Mouse (Mus musculus): Measurements from ENCODE around the gene Kdm6b. TPM values are rescaled to one million over a fixed set of nuclear protein-coding genes. Genes with fewer than 3 reads are reported as not detected.

Kdm6b gene
- total RNA-seq, 2 experiments from 2014 or later = 51.2 to 59.4 TPM

DNA sequence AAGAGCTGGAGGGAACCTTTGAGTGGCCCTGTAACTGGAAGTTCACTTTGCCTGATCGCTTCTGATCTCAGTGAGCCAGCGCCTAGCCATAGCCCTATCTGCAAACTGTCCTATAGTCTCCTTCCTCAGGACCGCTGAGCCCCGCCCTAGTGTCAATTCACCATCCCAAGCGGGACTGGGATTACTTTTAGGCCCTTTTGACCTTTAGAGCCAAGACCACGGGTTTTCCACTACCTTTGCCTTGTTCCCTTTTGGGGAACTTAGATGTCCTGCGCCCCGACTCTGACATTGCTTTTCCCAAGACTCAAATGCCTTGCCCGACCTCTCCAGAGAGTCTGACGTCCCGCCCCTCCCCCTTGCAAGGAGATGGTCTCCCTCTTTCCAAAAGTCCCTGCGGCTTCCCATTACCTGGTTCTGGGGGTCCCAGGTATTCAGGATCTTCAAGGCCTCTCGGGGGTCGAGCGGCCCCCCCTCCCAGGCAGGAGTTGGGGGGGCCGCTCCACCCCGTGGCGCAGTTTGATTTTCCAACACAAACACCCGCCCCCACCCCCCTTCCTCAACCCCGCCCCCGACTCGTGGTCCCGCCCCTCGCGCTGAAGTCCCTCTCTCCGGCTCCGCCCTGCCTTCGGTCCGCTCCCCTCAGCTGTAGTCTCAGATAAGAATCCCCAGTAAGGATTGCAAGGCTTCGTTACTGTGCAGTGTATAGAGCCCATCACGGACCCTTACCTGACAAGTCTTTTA lies 6.5 kb upstream of the Kdm6b start:
- no peak for DNase-seq (ENCODE audit: low spot score in 2 of 2)

DNA sequence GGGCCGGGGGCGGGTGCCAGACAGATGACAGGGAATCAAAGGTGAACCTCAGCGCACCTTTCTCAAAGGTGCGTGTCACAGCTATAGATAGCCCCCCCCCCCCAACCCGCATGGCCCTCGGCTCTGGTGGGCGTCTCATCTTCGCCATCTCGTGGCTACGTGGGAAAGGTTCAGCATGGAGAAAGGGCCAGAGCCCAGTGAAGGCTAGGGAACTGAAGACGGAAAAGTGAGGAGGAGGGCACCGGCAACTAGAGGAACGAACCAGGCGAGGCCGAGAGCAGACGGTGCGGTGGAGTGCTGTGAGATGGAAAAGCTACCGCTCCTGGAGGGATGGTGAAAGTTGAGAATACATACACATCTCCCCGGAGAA lies 6.0 kb upstream of the Kdm6b start:
- DNase-seq (ENCODE audit: low spot score in 2 of 2) = peak in 1 of 2 experiments; percentile 46

DNA sequence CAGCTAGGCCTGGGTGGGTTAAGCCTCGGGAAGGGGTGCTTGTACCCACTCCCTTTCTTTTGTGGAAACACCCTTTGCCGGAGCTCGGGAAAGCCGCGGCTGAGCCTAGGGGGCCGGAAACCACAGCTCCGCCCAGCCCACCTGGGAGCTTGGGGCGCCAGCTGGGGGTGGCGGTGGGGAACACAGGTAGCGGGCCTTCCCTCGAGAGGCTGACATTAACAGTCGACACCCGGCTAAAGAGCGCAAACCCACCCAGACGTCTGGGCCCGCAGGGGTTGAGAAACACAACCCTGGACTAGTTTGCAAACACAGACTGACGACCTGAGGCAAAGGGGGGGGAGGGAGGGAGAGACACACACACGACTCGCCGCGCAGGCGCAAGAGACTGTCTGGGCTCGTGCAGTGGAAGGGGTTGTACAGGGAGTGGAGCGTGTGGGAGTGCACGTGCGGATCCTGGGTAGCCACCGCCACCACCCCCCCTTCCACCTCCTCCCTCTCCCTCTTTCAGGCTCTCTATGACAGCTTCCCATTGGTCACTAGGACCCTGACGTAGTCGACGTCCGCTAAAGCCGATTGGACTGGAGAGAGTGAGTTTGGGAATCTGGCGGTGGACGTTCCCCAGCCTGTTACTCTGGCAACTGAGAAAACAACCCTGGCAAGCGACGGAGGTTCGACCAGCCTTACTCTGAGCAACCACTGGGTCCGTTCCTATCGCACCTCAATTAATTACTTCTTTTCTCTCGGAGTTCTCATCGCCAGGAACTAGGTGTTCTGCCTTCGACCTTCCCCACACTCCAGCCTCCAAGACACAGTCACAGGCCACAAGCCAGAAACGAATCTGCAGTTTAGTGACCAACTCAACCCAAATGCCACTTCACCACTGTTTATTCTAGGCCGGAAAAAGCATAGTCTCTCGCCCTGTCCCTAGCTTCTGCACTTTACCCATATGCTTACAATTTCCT lies 5.3 kb upstream of the Kdm6b start:
- peak; percentile 83 to 88 for DNase-seq (ENCODE audit: low spot score in 2 of 2)

DNA sequence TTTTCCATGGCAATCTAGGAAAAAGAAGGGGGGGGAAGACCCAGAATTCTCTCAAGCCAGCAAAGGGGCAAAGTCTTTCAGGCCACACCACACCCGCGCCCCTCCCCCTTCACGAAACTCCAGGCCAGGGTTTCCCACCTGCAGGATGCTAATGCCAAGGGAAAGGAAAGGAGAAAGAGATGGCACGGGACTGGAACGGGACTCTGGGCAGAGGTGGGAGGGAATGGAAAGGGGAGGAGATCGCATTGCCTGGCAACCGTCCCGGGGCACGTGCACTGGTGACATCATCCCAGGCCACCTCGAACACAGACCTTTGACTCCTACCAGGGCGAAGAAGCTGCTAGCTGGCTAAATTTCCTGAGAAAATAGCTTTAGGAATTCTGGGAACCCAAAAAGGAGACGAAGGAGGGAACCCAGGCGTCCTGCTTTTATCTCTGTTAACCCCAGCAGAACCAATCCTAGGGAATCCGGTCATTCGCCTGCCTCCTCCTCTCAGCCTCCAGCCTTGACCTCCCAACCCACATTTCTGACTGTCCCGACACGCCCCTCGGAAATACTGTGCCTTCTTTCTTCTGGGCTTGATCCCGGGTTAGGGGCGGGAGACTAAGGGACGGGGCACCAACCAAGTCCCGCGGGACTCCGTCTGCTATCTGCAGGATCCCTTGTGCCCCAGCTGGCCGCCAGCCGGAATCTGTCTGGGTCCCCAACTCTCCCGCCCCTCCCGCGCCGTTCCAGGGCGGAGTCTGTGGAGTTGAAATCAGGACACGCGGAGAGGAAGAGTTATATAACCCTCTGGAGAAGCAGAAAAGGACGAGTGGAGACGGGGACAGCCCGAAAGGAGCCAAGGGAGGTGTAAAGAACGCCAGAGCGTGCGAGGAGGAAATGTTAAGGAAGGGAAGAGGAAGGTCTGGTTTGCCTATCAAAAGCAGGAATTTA lies 4.2 kb upstream of the Kdm6b start:
- peak; percentile 97 to 98 for DNase-seq (ENCODE audit: low spot score in 2 of 2)

DNA sequence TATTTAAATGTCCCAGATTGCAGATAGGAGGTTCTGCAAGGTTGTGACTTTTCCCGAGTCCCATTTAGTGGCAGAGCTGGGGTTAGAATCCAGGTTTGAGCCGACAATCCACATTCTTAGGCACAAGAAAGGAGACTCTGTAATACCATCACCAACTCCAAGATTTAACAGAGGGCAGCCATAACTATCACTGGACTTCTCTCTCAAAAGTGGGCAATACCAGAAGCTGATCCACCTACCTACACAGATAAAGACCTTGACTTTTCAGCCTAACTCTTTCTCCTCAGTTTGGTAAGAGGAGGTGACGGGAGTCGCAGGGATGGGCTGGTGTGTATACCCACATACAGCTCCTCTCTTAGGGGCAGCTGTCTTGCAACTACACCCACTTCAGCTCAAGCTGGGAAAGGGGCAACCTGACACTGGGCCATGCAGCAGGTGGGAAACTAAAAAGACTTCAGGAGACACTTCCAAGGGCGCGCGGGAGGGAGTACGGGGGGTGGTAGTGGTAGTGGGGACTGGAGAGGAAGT lies 3.5 kb upstream of the Kdm6b start:
- DNase-seq (ENCODE audit: low spot score in 2 of 2) = peak in 1 of 2 experiments; percentile 41

DNA sequence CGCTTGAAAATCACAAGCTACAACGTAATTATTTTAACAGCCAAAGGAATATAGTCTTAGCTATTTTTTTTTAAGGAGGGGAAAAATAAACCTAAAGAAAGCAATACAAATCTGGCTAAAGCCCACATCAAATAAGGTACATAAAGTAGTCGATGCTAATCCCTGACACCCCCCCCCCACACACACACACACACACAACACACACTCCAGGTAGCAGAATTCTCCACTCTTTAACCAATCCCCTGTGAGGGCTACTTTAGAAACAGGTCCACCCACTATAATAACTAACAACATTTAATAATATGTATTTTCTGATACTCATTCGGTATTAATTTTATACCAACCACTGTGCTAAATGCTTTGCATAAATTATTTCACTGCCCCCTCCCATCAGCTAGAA lies 3.0 kb upstream of the Kdm6b start:
- DNase-seq (ENCODE audit: low spot score in 2 of 2) = no peak

DNA sequence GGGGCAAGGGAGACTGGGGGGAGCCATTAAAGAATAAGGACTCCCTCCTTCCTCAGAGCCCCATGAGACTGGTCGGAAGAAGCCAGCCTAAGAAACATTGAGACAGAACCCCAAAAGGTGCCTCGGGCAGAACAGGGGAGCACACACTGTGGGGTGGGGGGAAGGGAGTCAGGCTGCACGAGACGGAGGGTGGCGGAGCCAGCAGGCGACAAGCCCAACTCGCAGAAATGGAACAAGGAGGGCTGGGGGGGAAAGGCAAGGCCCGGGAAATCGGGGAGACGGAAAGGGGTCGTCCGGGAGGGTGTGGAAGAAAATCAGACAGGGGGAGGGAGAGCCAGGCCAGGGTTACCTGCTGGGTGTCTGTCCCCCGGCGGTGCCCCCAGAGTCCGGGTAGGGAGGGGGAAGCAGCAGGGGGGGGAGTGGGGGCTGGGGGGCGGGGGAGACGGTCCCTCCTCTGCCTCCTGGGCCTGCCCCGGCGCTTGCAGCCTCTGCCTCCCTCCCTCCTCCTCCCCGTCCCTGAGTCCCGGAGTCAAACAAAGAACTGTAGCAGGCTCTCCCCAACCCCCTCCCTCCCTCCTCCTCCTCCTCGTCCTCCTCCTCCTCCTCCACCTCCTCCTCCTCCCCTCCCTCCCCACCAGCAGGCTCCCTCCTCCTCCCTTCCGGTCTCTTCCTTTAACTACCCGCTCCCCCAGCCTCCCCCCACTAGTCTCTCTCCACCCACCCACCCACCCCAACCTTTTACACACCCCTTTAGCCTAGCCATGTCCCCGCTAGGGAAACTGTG lies 2.4 kb upstream of the Kdm6b start:
- peak in 1 of 2 experiments; percentile 66 for DNase-seq (ENCODE audit: low spot score in 2 of 2)

DNA sequence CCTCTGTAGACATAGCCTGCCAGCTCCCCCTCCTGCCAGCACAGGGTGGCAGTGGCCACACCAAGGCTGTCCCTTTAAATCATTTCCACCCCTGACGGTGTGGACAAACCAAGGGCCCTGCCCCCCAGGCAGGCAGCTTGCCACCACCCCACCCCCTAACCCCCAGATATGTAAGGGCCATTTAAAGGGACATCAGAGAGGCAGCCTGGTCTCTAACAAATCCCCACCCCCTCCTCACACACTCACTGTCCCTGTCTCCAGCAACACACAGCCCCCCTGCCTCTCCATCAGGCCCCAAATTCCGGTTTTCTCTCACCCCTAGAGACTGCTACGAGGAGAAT lies 1.8 kb upstream of the Kdm6b start:
- peak in 1 of 2 experiments; percentile 68 for DNase-seq (ENCODE audit: low spot score in 2 of 2)

DNA sequence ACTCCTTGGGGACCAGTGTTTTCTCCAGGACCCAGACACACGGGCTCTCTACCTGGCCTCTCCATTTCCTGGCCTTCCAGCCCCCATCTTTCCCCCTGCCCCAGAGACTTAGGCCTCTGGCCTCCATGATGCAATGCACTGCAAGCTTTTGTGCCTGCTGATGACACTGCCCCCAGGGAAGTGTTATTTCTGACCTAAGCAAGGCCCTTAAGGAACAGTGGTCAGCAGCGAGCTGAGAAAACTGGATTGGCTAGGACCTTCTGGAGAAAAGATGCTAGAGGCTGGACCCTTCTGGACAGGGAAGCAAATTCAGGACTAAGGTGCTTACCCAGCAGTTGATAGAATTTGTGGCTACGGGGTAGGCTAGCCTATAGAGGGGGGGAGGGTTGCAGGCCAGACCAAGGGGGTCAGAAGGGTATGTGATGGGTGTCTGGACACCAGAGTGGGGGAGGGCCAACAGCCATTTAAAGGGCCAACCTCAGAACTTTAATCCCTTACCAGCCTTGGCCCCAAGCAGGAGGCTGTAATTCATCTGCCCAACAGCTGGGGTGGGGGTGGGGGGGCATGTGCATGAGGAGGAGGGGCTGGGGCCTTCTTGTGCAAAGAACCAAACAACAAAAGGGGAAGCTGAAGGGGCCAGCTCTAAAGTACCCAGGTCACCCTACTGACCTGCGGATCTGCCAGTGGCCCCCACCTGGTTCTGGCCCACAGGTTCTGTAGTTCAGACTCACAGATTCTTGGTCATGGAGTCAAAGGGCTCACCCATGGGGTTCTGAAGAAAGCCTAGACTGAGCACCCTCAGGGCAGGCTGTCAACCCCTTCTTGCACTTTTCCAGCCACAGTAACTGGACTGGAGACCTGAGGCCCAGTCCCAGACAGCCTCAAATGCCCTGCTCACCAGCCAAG lies 1.2 kb upstream of the Kdm6b start:
- DNase-seq (ENCODE audit: low spot score in 2 of 2) = no peak

DNA sequence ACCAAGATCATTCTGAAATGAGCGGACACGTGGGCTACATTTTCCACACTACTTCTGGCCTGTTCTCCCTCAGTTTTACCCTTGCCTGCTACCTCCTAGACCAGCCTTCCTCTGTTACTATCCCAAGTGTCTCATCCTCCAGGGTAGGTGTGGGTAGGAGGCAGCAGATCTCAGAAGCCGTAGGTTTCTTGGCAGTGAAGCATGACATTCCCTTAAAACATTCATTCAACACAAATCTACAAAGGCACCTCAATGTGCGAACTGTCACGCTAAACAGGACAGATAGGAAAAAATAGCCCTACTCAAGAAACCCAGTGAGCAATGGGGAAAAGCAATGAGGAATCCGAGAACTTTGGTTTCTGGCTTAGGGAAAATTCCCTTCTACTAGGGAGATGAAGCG lies 927 bp downstream of the Kdm6b start:
- no peak for DNase-seq (ENCODE audit: low spot score in 2 of 2)

DNA sequence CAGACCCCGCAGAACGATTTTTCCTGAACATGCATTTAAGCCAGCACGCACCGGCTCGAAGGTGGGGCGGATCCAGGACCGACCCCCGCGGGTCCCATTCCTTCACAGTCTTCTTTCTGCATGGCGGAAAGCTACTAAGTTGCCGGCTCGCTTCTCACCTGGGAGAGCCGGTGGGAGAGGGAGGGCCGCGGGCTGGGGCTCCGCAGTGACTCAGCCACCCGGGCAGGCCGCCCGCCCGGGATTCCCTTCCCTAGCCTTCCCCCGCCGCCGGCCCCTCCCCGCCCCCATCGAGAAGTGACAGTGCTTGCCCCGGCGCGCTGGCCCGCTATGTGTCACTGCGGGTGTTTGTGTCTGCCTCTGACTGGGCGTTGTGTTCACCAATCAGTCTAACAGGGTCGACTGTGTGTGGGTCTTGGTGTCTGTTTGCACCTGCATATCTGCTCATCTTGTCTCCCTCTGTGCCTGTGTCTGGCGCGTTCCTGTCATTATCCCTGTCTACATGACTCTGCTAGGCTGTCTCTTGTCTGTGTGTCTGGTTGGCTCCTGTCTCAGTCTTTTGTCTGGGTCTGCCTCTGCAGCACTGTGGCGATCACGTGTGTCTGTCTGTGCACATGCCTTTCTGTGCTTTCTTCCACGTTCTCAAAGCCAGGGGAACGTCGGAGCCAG lies 1.8 kb downstream of the Kdm6b start:
- peak; percentile 67 to 82 for DNase-seq (ENCODE audit: low spot score in 2 of 2)

DNA sequence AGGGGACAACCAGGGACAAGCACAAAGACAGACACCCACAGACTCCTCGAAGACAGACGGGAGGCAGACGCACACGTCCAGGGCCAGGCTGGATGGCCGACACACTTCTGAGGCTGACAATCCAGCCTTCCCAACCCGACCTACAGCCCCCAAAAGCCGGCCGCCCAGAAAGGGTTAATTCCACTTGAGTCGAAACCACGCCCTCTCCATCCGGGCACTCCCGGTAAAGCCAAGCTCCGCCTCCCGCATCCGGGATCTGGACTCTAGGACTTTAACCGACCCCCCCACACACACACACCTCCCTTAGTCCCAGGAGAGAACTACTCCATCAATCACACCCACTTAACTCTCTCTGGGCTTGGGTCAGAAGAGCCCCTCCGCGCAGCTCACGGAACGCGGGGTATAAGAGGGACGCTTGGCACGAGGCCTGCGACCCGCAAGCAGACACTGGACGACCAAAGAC lies 2.4 kb downstream of the Kdm6b start:
- peak; percentile 92 to 98 for DNase-seq (ENCODE audit: low spot score in 2 of 2)

DNA sequence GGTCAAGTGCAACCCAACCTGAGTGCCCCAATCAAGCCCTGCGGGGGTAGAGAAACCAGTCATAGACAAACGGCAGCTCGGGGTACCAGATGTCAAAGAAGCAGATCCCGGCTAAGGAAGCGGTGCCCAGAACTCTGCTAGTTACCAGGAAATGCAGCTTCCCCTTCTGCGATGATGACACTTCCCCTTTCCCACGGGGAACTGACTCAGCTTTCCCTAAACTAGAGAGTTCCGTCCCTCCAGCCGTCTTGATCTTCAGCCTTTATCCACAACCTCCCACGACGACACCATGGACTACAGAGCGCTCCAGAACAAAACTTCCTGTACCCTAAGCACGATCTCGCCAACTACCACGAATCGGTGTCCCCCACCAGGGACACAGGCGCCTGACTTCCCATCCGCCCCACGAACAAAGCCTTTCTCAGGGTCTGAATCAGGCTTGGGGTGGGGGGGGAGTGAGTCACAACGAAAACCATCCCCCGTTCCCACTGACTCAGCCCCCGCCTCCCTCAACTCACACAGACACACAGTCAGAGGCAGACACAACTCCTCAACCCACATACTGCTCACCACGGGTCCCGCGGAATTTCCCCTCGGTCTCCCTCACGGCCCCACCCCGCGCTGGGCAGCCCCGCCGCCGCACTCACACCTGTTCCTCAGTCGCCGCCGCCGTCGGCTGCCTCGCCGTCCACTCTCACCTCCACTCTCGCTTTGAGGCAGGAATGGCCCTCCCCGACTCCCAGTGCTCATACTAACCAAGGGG lies 3.0 kb downstream of the Kdm6b start:
- DNase-seq (ENCODE audit: low spot score in 2 of 2) = peak; percentile 51 to 66

DNA sequence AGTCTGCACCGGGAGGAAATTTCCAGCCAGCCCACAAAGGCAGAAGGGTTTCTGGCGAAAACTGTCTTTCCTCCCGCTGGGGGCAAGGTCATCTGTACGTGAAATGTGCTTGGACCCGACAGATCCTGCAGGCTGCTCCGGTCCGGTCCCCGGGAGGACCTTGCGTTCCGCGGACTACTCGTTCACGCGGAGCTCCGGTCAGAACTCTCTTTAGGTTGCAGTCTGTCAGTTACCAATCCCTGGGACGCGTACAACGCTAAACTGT lies 3.5 kb downstream of the Kdm6b start:
- DNase-seq (ENCODE audit: low spot score in 2 of 2) = no peak

DNA sequence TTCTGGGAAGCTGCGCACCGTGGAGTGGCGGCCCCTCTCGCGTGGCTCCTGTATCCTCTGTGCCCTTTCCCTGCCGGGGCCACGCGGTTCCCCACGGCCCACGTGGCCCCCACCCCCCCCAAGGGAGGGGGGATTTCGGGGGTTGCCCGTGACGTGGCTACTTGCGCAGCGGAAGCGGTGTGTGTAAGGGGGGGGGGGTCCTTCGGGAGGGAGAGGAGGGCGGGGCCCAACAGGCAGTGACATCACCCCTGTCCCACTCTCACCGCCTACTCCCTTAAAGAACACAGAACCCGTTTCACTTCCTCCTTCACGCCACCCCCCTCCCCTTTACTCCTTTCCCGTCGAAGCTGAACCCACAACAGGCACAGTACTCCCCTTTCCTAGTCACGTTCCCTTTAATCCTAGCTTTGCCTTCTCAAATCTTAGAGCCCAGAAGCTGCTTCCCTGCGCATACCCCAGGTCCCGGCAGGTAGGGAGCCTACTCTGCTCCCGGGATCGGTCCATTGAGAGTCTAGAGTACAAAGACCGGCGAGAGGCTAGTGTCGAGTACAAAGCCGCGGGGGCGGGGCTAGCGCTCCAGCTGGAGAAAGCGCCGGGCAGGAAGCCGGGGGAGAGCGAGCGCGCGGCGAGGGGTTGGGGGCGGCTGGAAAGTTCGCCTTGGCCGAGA lies 4.0 kb downstream of the Kdm6b start:
- peak; percentile 72 to 88 for DNase-seq (ENCODE audit: low spot score in 2 of 2)

DNA sequence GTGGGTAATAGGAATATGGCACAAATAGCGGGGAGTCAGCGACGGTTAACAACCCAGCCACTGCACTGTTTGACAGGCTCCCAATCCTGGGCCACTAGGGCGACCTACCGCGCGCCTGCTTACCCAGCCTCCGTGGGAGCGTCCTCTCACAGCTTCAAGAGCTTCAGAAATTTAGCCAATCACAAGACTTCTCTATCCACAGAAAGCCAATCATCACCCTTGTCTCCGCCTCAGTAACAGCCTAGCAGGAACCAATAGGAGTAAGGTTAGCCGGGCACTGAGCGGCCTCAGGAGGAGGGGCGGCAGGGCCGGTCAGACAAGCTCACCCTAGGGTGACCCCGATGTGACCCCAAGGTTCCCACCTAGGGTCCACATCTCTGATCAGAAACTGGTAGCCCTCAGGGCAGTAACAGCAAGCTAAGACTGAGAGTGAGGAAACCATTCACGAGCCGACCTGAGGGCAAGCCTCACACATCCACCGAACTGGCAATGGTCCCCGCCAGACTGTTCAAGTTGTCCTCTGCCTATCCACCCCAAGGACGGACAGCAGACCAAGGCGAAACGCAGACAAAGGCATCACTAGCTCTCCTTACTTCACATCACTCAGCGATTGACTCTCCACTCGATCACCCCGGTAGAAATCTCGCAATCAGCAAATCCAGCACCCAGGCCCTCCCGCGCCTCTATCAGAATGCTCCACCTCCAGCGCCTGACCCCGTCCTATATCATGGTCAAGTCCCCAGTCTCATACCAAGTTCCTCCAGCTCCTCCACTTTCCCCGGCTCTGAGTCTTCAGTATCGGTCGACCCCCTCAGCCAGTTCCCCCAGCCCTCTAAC lies 4.7 kb downstream of the Kdm6b start:
- peak; percentile 46 to 74 for DNase-seq (ENCODE audit: low spot score in 2 of 2)

DNA sequence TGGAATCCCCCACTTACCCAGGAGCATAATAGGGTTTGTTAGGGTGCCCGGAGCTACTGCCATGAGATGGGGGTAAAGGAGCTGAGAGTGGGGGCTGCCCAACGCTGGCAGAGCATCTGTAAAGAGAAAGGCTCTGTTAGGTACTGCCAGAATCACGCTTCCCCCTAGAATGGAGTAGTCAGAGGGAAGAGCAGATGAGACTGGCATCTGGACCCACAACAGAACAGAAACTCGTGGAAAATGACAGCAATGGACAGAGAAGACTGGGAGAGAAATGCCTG lies 5.8 kb downstream of the Kdm6b start:
- no peak for DNase-seq (ENCODE audit: low spot score in 2 of 2)

All from gastrocnemius, postnatal 4 days (tissue).